Mouse (Mus musculus): ENCODE measurements around the gene Adgrf5.
"Not testable (repeated sequence)": the region's sequence is repeated elsewhere in the genome, so short reads cannot be mapped to it uniquely, and the experiment has no call there.

Adgrf5 gene

GRCm38 (mm10) chr17:43359826-43360619 lies at the start of gene Adgrf5:
Gene Adgrf5 (plus strand): TSS chr17:43360451.
- POLR2A ChIA-PET: no interaction called here
- CTCF ChIA-PET: no interaction called here

- POLR2A ChIA-PET: interaction anchor here (0.6 to 1.6 kb wide), 10 partner anchors 12 to 481 kb away, joined by 3 to 8 read pairs (median 3); partner anchors contain the start of gene Tnfrsf21 (in 1 of the 4)
- CTCF ChIA-PET: interaction anchor here (0.6 to 4.1 kb wide), 25 partner anchors 9 to 544 kb away, joined by 3 to 71 read pairs (median 7); partner anchors contain the start of gene Tnfrsf21 (in 1 of the 4)
These were observed 34.1 kb upstream of the Adgrf5 start for GRCm38 (mm10) chr17:43325986-43326671.

- POLR2A ChIA-PET: interaction anchor here (0.6 to 1.3 kb wide), 12 partner anchors 11 to 711 kb away, joined by 3 to 8 read pairs (median 3); no protein-coding TSS in a partner anchor
- CTCF ChIA-PET: interaction anchor here (0.5 to 4.1 kb wide), 26 partner anchors 8 to 543 kb away, joined by 3 to 71 read pairs (median 4); partner anchors contain the start of gene Tnfrsf21 (in 1 of the 4)
These were observed 33.2 kb upstream of the Adgrf5 start for GRCm38 (mm10) chr17:43326726-43327700.

- ChIA-PET CTCF (interaction anchor here in 3 of 4 experiments (0.7 to 4.1 kb wide), 7 partner anchors 61 to 340 kb away, joined by 3 to 71 read pairs (median 13); no protein-coding TSS in a partner anchor), POLR2A (interaction anchor here in 2 of 4 experiments (0.6 kb wide), 2 partner anchors 183 to 712 kb away, joined by 3 to 5 read pairs; no protein-coding TSS in a partner anchor)
These were observed 32.4 kb upstream of the Adgrf5 start for GRCm38 (mm10) chr17:43327810-43328209.

GRCm38 (mm10) chr17:43329216-43329615 lies 31.0 kb upstream of the Adgrf5 start:
- ChIA-PET CTCF (interaction anchor here in 1 of 4 experiments (0.7 kb wide), 1 partner anchor 789 kb away, joined by 3 read pairs; no protein-coding TSS in a partner anchor), POLR2A (no interaction called here)

GRCm38 (mm10) chr17:43329761-43330183 lies 30.5 kb upstream of the Adgrf5 start:
- ChIA-PET POLR2A (no interaction called here), CTCF (interaction anchor here in 1 of 4 experiments (1.2 kb wide), 1 partner anchor 131 kb away, joined by 3 read pairs; no protein-coding TSS in a partner anchor)

GRCm38 (mm10) chr17:43332686-43333085 lies 27.6 kb upstream of the Adgrf5 start:
- CTCF ChIA-PET: interaction anchor here in 2 of 4 experiments (0.6 to 0.7 kb wide), 2 partner anchors 17 to 368 kb away, joined by 3 to 6 read pairs; no protein-coding TSS in a partner anchor
- POLR2A ChIA-PET: no interaction called here

- CTCF ChIA-PET: interaction anchor here in 1 of 4 experiments (0.9 kb wide), 1 partner anchor 322 kb away, joined by 3 read pairs; no protein-coding TSS in a partner anchor
- POLR2A ChIA-PET: no interaction called here
These were observed 26.2 kb upstream of the Adgrf5 start for GRCm38 (mm10) chr17:43334074-43334473.

- CTCF ChIA-PET: no interaction called here
- POLR2A ChIA-PET: interaction anchor here in 1 of 4 experiments (0.9 kb wide), 1 partner anchor 11 kb away, joined by 3 read pairs; no protein-coding TSS in a partner anchor
These were observed 22.6 kb upstream of the Adgrf5 start for GRCm38 (mm10) chr17:43337643-43338042.

- POLR2A ChIA-PET: interaction anchor here in 1 of 4 experiments (0.9 kb wide), 1 partner anchor 12 kb away, joined by 3 read pairs; no protein-coding TSS in a partner anchor
- CTCF ChIA-PET: interaction anchor here in 1 of 4 experiments (0.9 kb wide), 1 partner anchor 11 kb away, joined by 3 read pairs; no protein-coding TSS in a partner anchor
These were observed 22.0 kb upstream of the Adgrf5 start for GRCm38 (mm10) chr17:43338279-43338678.

- CTCF ChIA-PET, POLR2A ChIA-PET: not testable (repeated sequence)
These were observed 13.8 kb upstream of the Adgrf5 start for GRCm38 (mm10) chr17:43346499-43346898.

- ChIA-PET CTCF (no interaction called here), POLR2A (no interaction called here)
These were observed 2.2 kb upstream of the Adgrf5 start for GRCm38 (mm10) chr17:43357902-43358539.

GRCm38 (mm10) chr17:43361021-43361420 lies 770 bp downstream of the Adgrf5 start:
- POLR2A ChIA-PET: no interaction called here
- CTCF ChIA-PET: no interaction called here

GRCm38 (mm10) chr17:43362362-43362761 lies 2.1 kb downstream of the Adgrf5 start:
- ChIA-PET POLR2A (interaction anchor here in 1 of 4 experiments (1.0 kb wide), 1 partner anchor 9 kb away, joined by 3 read pairs; no protein-coding TSS in a partner anchor), CTCF (interaction anchor here in 1 of 4 experiments (1.0 kb wide), 1 partner anchor 95 kb away, joined by 3 read pairs; no protein-coding TSS in a partner anchor)

- ChIA-PET POLR2A (interaction anchor here in 1 of 4 experiments (1.0 kb wide), 1 partner anchor 9 kb away, joined by 3 read pairs; no protein-coding TSS in a partner anchor), CTCF (interaction anchor here in 1 of 4 experiments (1.0 kb wide), 1 partner anchor 96 kb away, joined by 3 read pairs; no protein-coding TSS in a partner anchor)
These were observed 2.6 kb downstream of the Adgrf5 start for GRCm38 (mm10) chr17:43362881-43363280.

- CTCF ChIA-PET: interaction anchor here in 1 of 4 experiments (1.2 to 1.4 kb wide), 2 partner anchors 9 to 97 kb away, joined by 5 read pairs; no protein-coding TSS in a partner anchor
- POLR2A ChIA-PET: interaction anchor here in 2 of 4 experiments (0.6 to 1.4 kb wide), 4 partner anchors 10 to 284 kb away, joined by 3 to 4 read pairs (median 4); no protein-coding TSS in a partner anchor
These were observed 3.7 kb downstream of the Adgrf5 start for GRCm38 (mm10) chr17:43363921-43364320.

GRCm38 (mm10) chr17:43365297-43365696 lies 5.0 kb downstream of the Adgrf5 start:
- ChIA-PET POLR2A (interaction anchor here in 1 of 4 experiments (1.4 kb wide), 1 partner anchor 27 kb away, joined by 3 read pairs; no protein-coding TSS in a partner anchor), CTCF (interaction anchor here in 1 of 4 experiments (1.4 kb wide), 1 partner anchor 98 kb away, joined by 5 read pairs; no protein-coding TSS in a partner anchor)

All from embryonic stem cell, embryonic (primary cell).